Mouse (Mus musculus) embryonic facial prominence, embryonic 15.5 days (tissue): ENCODE measurements around the gene Ms4a6c. TPM values are rescaled to one million over a fixed set of nuclear protein-coding genes. Genes with fewer than 3 reads are reported as not detected.
"Not testable (repeated sequence)": the region's sequence is repeated elsewhere in the genome, so short reads cannot be mapped to it uniquely, and the experiment has no call there.

Source experiments
- ATAC-seq: fragments of 200-750 bp; cut with Nextera tagmentation; 2 replicates; pipeline ENCODE4 v1.8.0; 2017; ENCODE audit warnings: low read depth, moderate TSS enrichment; ENCODE audit not compliant: insufficient number of reproducible peaks, low FRiP score, low TSS enrichment
- H3K27ac ChIP-seq: fragments of 300-500 bp; sonication (generic); replicated peaks from 2 replicates; pipeline ENCODE4 v1.5.1; 2015; ENCODE audit warnings: mild to moderate bottlenecking, inconsistent platforms
- H3K27me3 ChIP-seq: fragments of 300-500 bp; sonication (generic); 2 replicates; pipeline ENCODE4 v1.6.1; 2015; ENCODE audit warnings: inconsistent platforms
- H3K36me3 ChIP-seq: fragments of 300-500 bp; sonication (generic); 2 replicates; pipeline ENCODE4 v1.6.1; 2015; ENCODE audit warnings: mild to moderate bottlenecking, inconsistent platforms
- H3K4me1 ChIP-seq: fragments of 300-500 bp; sonication (generic); 2 replicates; pipeline ENCODE4 v1.6.1; 2015; ENCODE audit warnings: inconsistent platforms
- H3K4me2 ChIP-seq: fragments of 300-500 bp; sonication (generic); replicated peaks from 2 replicates; pipeline ENCODE4 v1.6.1; 2015; ENCODE audit warnings: mild to moderate bottlenecking, inconsistent platforms
- H3K4me3 ChIP-seq: fragments of 300-500 bp; sonication (generic); replicated peaks from 2 replicates; pipeline ENCODE4 v1.5.1; 2015; ENCODE audit warnings: mild to moderate bottlenecking, inconsistent platforms
- H3K9ac ChIP-seq: fragments of 300-500 bp; sonication (generic); 2 replicates; pipeline ENCODE4 v1.6.1; 2015; ENCODE audit warnings: inconsistent platforms
- H3K9me3 ChIP-seq: fragments of 300-500 bp; sonication (generic); replicated peaks from 2 replicates; pipeline ENCODE4 v1.6.1; 2016; ENCODE audit warnings: inconsistent platforms
- WGBS: fragments of 180-500 bp; shearing (Covaris S2); methylation state at CpG from one replicate; pipeline ENCODE4 v1.1.7; 2015; 5-methylcytosine and 5-hydroxymethylcytosine counted together
- polyA plus RNA-seq: library from polyadenylated mRNA; unstranded; fragments of >200 nt; fragmentation: Nextera tagmentation; extraction: Ambion mirVana; gene quantifications from 2 replicates; pipeline ENCODE4 v1.2.1, GENCODE M21; 2015

Gene Ms4a6c
- polyA plus RNA-seq, 1 experiment from 2014 or later: 12.5 TPM

- 69% methylated on average over 1 of the region's 1 CpGs for WGBS
- Histone ChIP-seq H3K4me2 (no peak overlapping the region), H3K36me3 (no peaks in the 10 kb centered on the region), H3K27me3 (no peaks in the 10 kb centered on the region), H3K9ac (no peak overlapping the region), H3K4me1 (no peaks in the 10 kb centered on the region), H3K27ac (no peak overlapping the region), H3K4me3 (no peak overlapping the region), H3K9me3 (no peaks in the 10 kb centered on the region)
- no peak for ATAC-seq
These were observed 35.7 kb downstream of the Ms4a6c start for GRCm38 (mm10) chr19:11504857-11505256.

GRCm38 (mm10) chr19:11513458-11513857 is 44.3 kb downstream of the Ms4a6c start:
- no peaks in the 10 kb centered on the region for H3K4me1 ChIP-seq
- ATAC-seq: no peak
- H3K9ac ChIP-seq: no peak overlapping the region
- WGBS: 50% methylated on average over 1 of the region's 1 CpGs
- H3K27ac ChIP-seq: no peak overlapping the region
- no peak overlapping the region for H3K4me3 ChIP-seq
- H3K27me3 ChIP-seq: no peaks in the 10 kb centered on the region
- no peak overlapping the region for H3K4me2 ChIP-seq
- H3K9me3 ChIP-seq: no peaks in the 10 kb centered on the region
- H3K36me3 ChIP-seq: no peaks in the 10 kb centered on the region

- no peak for ATAC-seq
- Histone ChIP-seq H3K4me2 (no peak within 1 kb of the TSS), H3K9ac (no peak within 1 kb of the TSS), H3K36me3 (no peaks in the 10 kb centered on the region), H3K27me3 (no peaks in the 10 kb centered on the region), H3K4me1 (no peaks in the 10 kb centered on the region), H3K4me3 (no peak within 1 kb of the TSS), H3K27ac (no peak within 1 kb of the TSS), H3K9me3 (no peaks in the 10 kb centered on the region)
These were observed 47.1 kb downstream of the Ms4a6c start, which contains the start of gene Ms4a6b for GRCm38 (mm10) chr19:11516246-11516645. TSS of gene Ms4a6b (plus strand) at chr19:11516512.

GRCm38 (mm10) chr19:11516845-11517244 is 47.7 kb downstream of the Ms4a6c start:
- ATAC-seq: no peak
- Histone ChIP-seq H3K4me3 (no peak overlapping the region), H3K27me3 (no peaks in the 10 kb centered on the region), H3K27ac (no peak overlapping the region), H3K4me2 (no peak overlapping the region), H3K9me3 (no peaks in the 10 kb centered on the region), H3K36me3 (no peaks in the 10 kb centered on the region), H3K9ac (no peak overlapping the region), H3K4me1 (no peaks in the 10 kb centered on the region)
- 59% methylated on average over 4 of the region's 4 CpGs for WGBS

- not testable (repeated sequence) for H3K9me3 ChIP-seq, H3K27ac ChIP-seq, H3K27me3 ChIP-seq, H3K4me1 ChIP-seq, H3K4me3 ChIP-seq, ATAC-seq, H3K9ac ChIP-seq, H3K36me3 ChIP-seq, H3K4me2 ChIP-seq
- 29% methylated on average over 1 of the region's 1 CpGs for WGBS
These were observed 48.2 kb downstream of the Ms4a6c start for GRCm38 (mm10) chr19:11517373-11517772.

GRCm38 (mm10) chr19:11518356-11518755 is 49.2 kb downstream of the Ms4a6c start:
- WGBS: 67% methylated on average over 2 of the region's 2 CpGs
- H3K27ac ChIP-seq, ATAC-seq, H3K4me3 ChIP-seq, H3K36me3 ChIP-seq, H3K4me2 ChIP-seq, H3K9ac ChIP-seq, H3K27me3 ChIP-seq, H3K4me1 ChIP-seq, H3K9me3 ChIP-seq: not testable (repeated sequence)

GRCm38 (mm10) chr19:11520146-11520545 is 51.0 kb downstream of the Ms4a6c start:
- Histone ChIP-seq H3K27ac (no peak overlapping the region), H3K4me2 (no peak overlapping the region), H3K4me1 (no peaks in the 10 kb centered on the region), H3K27me3 (no peaks in the 10 kb centered on the region), H3K4me3 (no peak overlapping the region), H3K9ac (no peak overlapping the region), H3K9me3 (no peaks in the 10 kb centered on the region), H3K36me3 (no peaks in the 10 kb centered on the region)
- ATAC-seq: no peak
- 83% methylated on average over 3 of the region's 3 CpGs for WGBS

Other genes starting within 250 kb of the Ms4a6c start
- gene Ms4a12, start 236.9 kb upstream of the Ms4a6c start, polyA plus RNA-seq: not detected in 2 replicates
- not detected in 2 replicates for gene Ms4a1, start 203.1 kb upstream of the Ms4a6c start, polyA plus RNA-seq
- not detected in 2 replicates for gene Ms4a5, start 185.5 kb upstream of the Ms4a6c start, polyA plus RNA-seq
- 0.08 and 0.17 TPM in 2 replicates for gene Ms4a14, start 154.9 kb upstream of the Ms4a6c start, polyA plus RNA-seq
- 11.1 and 11.2 TPM in 2 replicates for gene Ms4a7, start 133.2 kb upstream of the Ms4a6c start, polyA plus RNA-seq
- 10.3 and 13.0 TPM in 2 replicates for gene Ms4a4a, start 93.8 kb upstream of the Ms4a6c start, polyA plus RNA-seq
- gene Ms4a4c, start 64.6 kb upstream of the Ms4a6c start, polyA plus RNA-seq: 1.1 and 1.8 TPM in 2 replicates
- not detected in 2 replicates for gene Ms4a4b, start 25.8 kb upstream of the Ms4a6c start, polyA plus RNA-seq
- gene Gm8369, start 16.6 kb downstream of the Ms4a6c start, polyA plus RNA-seq: 0.12 TPM in 1 of 2 replicates, not detected in the other
- 9.2 and 9.6 TPM in 2 replicates for gene Ms4a6b, start 47.1 kb downstream of the Ms4a6c start, polyA plus RNA-seq
- gene Ms4a4d, start 67.4 kb downstream of the Ms4a6c start, polyA plus RNA-seq: 0.97 and 1.1 TPM in 2 replicates
- 8.5 and 10.1 TPM in 2 replicates for gene Ms4a6d, start 135.5 kb downstream of the Ms4a6c start, polyA plus RNA-seq
- gene Ms4a2, start 154.4 kb downstream of the Ms4a6c start, polyA plus RNA-seq: 1.5 and 1.6 TPM in 2 replicates
- 0.24 TPM in 1 of 2 replicates, not detected in the other for gene Ms4a3, start 171.5 kb downstream of the Ms4a6c start, polyA plus RNA-seq
- not detected in 2 replicates for gene Oosp2, start 191.2 kb downstream of the Ms4a6c start, polyA plus RNA-seq
- gene Oosp1, start 221.8 kb downstream of the Ms4a6c start, polyA plus RNA-seq: not detected in 2 replicates
- not detected in 2 replicates for gene Oosp3, start 227.7 kb downstream of the Ms4a6c start, polyA plus RNA-seq